Mouse (Mus musculus) urinary bladder, adult 2 months (tissue): ENCODE measurements around the gene St5. TPM values are rescaled to one million over a fixed set of nuclear protein-coding genes. Genes with fewer than 3 reads are reported as not detected.

Experiments used
- DNase-seq: peaks from one replicate; pipeline ENCODE4 v3.0.0; 2022; ENCODE audit warnings: low spot score
- polyA plus RNA-seq: library from polyadenylated mRNA; depleted of rRNA; stranded (reverse); fragments of >200 nt; gene quantifications from 2 replicates; pipeline ENCODE4 v1.2.3, GENCODE M21; 2012

Gene St5
- polyA plus RNA-seq, 1 experiment: 40.5 TPM

GRCm38 (mm10) chr7:109566841-109567768 lies 136.3 kb downstream of the St5 start:
- no peak for DNase-seq

DNA sequence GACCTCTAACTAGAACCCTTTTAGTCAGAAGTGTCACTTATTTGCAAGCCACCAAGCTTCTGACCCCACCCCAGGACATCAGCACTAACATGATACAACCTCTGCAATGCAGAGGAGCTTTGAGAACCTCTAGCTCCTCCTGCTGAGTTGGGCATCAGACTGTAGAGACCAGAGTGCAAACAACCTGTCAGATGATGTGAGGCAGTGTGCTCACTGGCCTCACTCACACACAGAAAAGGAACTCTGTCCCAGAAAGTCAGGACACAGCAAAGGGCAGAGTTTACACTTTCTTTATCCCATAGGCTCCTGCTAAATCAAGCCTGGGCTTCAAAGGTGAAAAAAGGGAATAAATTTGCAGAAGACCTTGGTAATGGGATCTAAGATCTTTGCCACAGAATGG lies 137.1 kb downstream of the St5 start:
- no peak for DNase-seq

- no peak for DNase-seq
Observed at GRCm38 (mm10) chr7:109563775-109564362, 139.5 kb downstream of the St5 start.

DNA sequence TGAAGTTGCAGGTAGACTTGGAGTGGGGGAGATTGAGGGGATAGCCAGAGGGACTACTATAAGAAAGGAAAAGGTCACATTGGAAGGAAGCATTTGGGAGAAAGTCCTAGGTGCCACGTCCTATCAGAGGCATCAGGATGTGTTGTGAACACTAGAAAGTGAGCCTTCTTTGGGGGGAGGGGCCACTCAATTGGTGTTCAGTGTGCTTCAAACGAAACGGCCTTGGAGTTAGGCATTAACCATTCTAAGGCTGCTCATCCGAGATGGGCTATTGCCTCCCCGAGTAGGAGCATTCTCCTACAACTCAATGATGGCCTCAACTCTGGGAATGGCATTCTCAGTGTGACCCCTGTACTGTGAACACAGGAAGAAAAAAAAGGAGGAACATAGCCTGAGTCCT lies 140.7 kb downstream of the St5 start:
- DNase-seq: no peak

GRCm38 (mm10) chr7:109562154-109562599 lies 141.2 kb downstream of the St5 start:
- no peak for DNase-seq

GRCm38 (mm10) chr7:109561466-109562153 lies 141.8 kb downstream of the St5 start:
- no peak for DNase-seq

- no peak for DNase-seq
Observed at GRCm38 (mm10) chr7:109559536-109559935, 143.9 kb downstream of the St5 start.

GRCm38 (mm10) chr7:109546726-109547125 lies 156.7 kb downstream of the St5 start:
- no peak for DNase-seq

DNA sequence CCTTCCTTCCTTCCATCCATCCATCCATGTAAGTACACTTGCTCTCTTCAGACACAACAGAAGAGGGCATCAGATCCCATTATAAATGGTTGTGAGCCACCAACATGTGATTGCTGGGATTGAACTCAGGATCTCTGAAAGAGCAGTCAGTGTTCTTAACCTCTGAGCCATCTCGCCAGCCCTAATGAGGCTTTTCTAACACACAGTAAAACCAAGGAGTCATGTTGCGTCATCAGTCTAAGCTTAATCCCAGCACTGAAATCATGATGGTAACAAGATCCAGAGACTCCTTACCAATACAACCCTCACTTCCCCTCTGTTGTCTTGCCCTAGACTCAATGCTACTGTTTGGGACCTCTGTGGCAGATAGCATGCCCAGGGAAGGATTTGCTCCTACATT lies 157.2 kb downstream of the St5 start:
- no peak for DNase-seq

DNA sequence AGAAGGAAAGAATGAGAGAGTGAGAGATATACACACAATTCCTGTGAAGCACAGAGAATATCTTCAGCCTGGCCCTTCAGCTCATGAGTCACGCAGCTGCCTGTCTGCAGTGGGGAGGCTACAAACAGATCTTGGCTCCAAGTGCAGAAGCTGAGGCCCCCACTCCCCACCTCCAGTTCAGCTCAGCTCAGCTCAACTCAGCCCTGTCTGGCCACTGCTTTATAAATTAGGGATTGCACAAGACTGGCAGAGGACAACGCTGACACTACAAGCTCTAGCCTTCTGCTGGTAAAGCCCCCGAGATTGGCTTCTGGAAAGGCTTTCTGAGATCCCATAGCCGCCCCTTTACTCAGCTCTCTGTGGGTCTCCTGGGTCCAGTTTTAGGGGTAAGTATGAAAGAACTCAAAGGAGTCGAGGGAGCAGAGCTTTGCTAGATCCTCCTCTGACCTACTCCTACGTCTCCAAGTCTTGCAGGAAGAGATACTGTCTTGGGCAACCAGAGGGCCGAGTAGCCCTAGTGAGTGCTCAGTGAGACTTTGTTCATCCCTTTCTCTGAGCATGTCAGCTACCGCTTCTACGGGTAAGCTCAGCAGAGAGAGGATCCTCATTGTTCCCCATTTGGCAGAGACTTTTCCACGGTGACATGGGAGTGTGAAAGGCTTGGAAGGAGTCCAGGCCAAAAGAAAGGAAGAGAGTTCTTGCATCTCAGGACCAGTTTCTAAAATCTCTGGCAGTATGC lies 158.0 kb downstream of the St5 start:
- DNase-seq: no peak

GRCm38 (mm10) chr7:109544792-109545191 lies 158.6 kb downstream of the St5 start:
- no peak for DNase-seq

- no peak for DNase-seq
Observed at GRCm38 (mm10) chr7:109542364-109542628, 161.1 kb downstream of the St5 start.

GRCm38 (mm10) chr7:109541609-109542363 lies 161.6 kb downstream of the St5 start:
- DNase-seq: no peak

- DNase-seq: no peak
Observed at GRCm38 (mm10) chr7:109540902-109541301, 162.5 kb downstream of the St5 start.

GRCm38 (mm10) chr7:109536451-109536946 lies 166.9 kb downstream of the St5 start:
- DNase-seq: no peak

- DNase-seq: no peak
Observed at GRCm38 (mm10) chr7:109534921-109535320, 168.5 kb downstream of the St5 start.

DNA sequence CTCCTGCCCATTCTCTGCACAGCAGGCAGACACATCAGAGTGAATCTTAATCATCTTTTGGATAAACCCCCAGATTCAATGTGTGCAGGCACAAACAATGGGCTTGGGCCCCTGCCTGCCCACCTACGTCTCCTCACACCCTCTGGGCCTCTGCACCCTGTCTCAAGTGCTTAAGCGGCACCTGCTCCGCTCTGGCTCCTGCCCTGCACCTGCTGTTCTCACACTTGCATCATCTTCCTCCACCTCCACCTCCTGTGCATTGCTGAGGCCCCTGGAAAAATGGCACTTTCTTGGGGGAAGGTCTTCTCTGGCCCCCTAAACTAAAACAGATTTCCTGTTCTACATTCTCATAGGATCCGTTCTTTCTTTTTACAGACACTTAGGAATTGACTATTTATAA lies 169.5 kb downstream of the St5 start:
- DNase-seq: no peak

GRCm38 (mm10) chr7:109533129-109533528 lies 170.3 kb downstream of the St5 start:
- DNase-seq: no peak

DNA sequence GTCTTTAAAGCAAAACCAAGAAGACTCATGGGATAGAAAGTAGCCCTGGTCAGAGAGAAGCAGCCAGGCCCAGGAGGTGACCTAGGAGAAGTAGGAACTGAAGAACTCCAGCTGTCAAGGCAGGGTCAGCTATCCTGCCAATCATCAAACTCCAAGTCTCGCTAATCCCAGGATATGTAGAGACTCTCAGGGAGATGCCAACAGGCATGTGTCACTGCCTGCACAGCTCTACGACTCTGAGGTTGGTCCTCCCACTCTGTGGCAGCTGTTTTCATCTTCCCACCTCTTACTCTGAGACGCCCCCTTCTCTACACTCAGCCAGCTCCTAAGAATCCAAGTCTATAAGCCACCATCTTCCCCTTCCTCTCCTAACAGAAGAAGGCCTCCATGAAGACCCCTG lies 170.7 kb downstream of the St5 start:
- no peak for DNase-seq

- no peak for DNase-seq
Observed at GRCm38 (mm10) chr7:109531501-109531900, 171.9 kb downstream of the St5 start.

DNA sequence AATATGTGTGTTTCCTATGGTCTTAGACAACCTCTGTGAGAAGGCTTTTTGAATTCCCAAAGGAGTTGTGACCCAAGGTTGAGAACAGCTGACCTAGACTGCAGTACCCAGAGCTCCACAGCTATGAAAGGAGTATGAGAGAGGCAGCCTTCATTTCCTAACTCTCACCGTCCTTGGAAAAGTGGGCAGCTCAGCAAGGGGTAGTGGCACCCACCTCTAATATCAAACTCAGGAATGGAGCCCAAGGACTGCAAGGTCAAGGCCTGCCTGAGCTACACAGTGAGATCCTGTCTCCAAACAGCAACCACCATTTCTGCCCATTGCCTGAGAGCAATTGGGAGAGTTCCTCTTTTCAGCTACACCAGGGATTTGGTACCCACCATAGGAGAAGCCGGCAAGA lies 173.7 kb downstream of the St5 start:
- no peak for DNase-seq
